Mouse (Mus musculus) spleen, adult 2 months (tissue): ENCODE data around the gene Rabep2.

Experiments used
- CTCF ChIP-seq: fragments of 200-500 bp; IDR thresholded peaks from 2 replicates; pipeline ENCODE4 v1.5.1; 2011; ENCODE audit warnings: mild to moderate bottlenecking, inconsistent platforms; ENCODE audit not compliant: insufficient read depth, insufficient read length, insufficient replicate concordance; ENCODE audit errors: extremely low read depth
- POLR2A ChIP-seq: fragments of 200-500 bp; IDR thresholded peaks from 2 replicates; pipeline ENCODE4 v1.6.1; 2011; ENCODE audit warnings: low read depth, low read length, inconsistent platforms

DNA sequence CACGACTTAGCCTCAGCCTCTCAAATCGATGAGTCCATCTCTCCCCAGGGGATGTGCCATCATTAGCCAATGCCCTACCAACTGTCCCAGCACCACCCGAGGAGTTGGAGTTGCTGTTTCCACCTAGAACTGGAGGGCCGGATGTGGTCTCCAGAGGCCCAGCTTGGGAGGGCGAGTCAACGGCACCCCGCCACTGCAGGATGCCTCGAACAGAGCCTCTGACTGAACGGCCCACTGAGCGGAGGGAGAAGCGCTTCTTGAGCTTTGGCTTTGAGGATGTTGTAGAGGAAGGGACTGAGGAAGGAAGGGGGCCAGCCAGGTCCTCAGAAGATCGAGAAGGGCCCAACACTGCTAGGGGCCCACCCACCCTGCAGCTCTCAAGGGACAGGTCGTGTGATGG is 43.7 kb downstream of the Rabep2 start:
- no peak for TF ChIP-seq POLR2A
- no peak for TF ChIP-seq CTCF
